Mouse (Mus musculus) c-Kit-positive CD71-positive TER-119-negative erythroid progenitor cells, embryonic 14.5 days (primary cell): ENCODE data around the gene Galnt6.

Experiments used
- DNase-seq: peaks from one replicate; pipeline ENCODE4 v3.0.0-alpha.2; 2013; ENCODE audit warnings: low read depth

Galnt6 gene

GRCm38 (mm10) chr15:100720066-100720465 lies 9.1 kb downstream of the Galnt6 start:
- no peak for DNase-seq

- no peak for DNase-seq
These were observed 10.0 kb downstream of the Galnt6 start for GRCm38 (mm10) chr15:100719217-100719616.

- no peak for DNase-seq
These were observed 10.6 kb downstream of the Galnt6 start for GRCm38 (mm10) chr15:100718572-100718971.

- DNase-seq = no peak
These were observed 11.2 kb downstream of the Galnt6 start for GRCm38 (mm10) chr15:100717933-100718332.

GRCm38 (mm10) chr15:100715399-100715993 lies 13.7 kb downstream of the Galnt6 start:
- DNase-seq = no peak

- no peak for DNase-seq
These were observed 14.7 kb downstream of the Galnt6 start for GRCm38 (mm10) chr15:100714470-100714869.

- DNase-seq = no peak
These were observed 18.3 kb downstream of the Galnt6 start for GRCm38 (mm10) chr15:100710838-100711237.

- no peak for DNase-seq
These were observed 20.6 kb downstream of the Galnt6 start for GRCm38 (mm10) chr15:100708433-100709078.

- DNase-seq = no peak
These were observed 22.9 kb downstream of the Galnt6 start for GRCm38 (mm10) chr15:100706226-100706625.

- DNase-seq = no peak
These were observed 23.8 kb downstream of the Galnt6 start for GRCm38 (mm10) chr15:100705376-100705775.

- DNase-seq = no peak
These were observed 25.3 kb downstream of the Galnt6 start for GRCm38 (mm10) chr15:100703913-100704312.

- no peak for DNase-seq
These were observed 27.3 kb downstream of the Galnt6 start for GRCm38 (mm10) chr15:100701856-100702255.

- no peak for DNase-seq
These were observed 28.1 kb downstream of the Galnt6 start for GRCm38 (mm10) chr15:100701108-100701507.

GRCm38 (mm10) chr15:100700424-100700823 lies 28.8 kb downstream of the Galnt6 start:
- no peak for DNase-seq

- no peak for DNase-seq
These were observed 29.8 kb downstream of the Galnt6 start for GRCm38 (mm10) chr15:100699386-100699785.

- no peak for DNase-seq
These were observed 31.1 kb downstream of the Galnt6 start for GRCm38 (mm10) chr15:100698078-100698477.

GRCm38 (mm10) chr15:100694406-100694805 lies 34.8 kb downstream of the Galnt6 start:
- DNase-seq = no peak

- DNase-seq = no peak
These were observed 37.2 kb downstream of the Galnt6 start for GRCm38 (mm10) chr15:100691990-100692389.

GRCm38 (mm10) chr15:100687430-100687971 lies 41.7 kb downstream of the Galnt6 start, which contains the start of gene Cela1:
Cela1 (minus strand) TSS chr15:100687921.
- DNase-seq = no peak

- DNase-seq = no peak
These were observed 42.2 kb downstream of the Galnt6 start for GRCm38 (mm10) chr15:100686989-100687388.

- DNase-seq = no peak
These were observed 42.7 kb downstream of the Galnt6 start for GRCm38 (mm10) chr15:100686434-100686833.

GRCm38 (mm10) chr15:100685849-100686248 lies 43.3 kb downstream of the Galnt6 start:
- no peak for DNase-seq

- DNase-seq = no peak
These were observed 43.9 kb downstream of the Galnt6 start for GRCm38 (mm10) chr15:100685255-100685654.

GRCm38 (mm10) chr15:100684450-100684849 lies 44.7 kb downstream of the Galnt6 start:
- no peak for DNase-seq
